Mouse (Mus musculus) adrenal gland, adult 2 months (tissue): ENCODE data around the gene Kcnk3. TPM values are rescaled to one million over a fixed set of nuclear protein-coding genes. Genes with fewer than 3 reads are reported as not detected.
A peak's percentile ranks its signal among the peaks of the same experiment; 100 is the strongest.

Source experiments
- DNase-seq: peaks from one replicate; pipeline ENCODE4 v3.0.0; 2021
- polyA plus RNA-seq: library from polyadenylated mRNA; depleted of rRNA; stranded (reverse); fragments of >200 nt; gene quantifications from 2 replicates; pipeline ENCODE4 v1.2.3, GENCODE M21; 2012
- total RNA-seq, 2 experiments: library from RNA; stranded (reverse); gene quantifications; 2 replicates each; pipeline ENCODE4 v1.2.3; 2021

Kcnk3 gene
- total and polyA plus RNA-seq, 3 experiments: 1,225 to 11,313 (median 1,281) TPM

DNA sequence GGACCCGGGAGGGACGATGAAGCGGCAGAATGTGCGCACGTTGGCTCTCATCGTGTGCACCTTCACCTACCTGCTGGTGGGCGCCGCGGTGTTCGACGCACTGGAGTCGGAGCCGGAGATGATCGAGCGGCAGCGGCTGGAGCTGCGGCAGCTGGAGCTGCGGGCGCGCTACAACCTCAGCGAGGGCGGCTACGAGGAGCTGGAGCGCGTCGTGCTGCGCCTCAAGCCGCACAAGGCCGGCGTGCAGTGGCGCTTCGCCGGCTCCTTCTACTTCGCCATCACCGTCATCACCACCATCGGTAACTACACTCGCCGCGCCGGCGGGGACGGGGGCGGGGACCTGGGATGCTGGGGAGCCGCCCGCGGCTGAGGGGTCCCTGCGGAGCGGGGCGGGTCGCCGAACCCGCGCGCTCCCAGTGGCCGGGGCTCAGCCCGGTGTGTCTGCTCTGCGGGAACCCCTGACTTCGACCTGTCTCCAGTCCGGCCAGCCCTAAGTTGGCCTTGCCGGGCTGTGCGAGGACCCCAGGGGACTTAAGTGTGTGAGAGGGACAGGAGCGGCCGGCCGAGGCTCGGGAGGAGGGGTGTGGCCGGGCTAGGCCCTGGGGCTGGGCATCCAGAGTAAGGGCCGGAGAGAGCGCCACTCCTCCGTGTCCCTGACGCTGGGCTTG is 465 bp downstream of the Kcnk3 start:
- DNase-seq: peak; percentile 75

- DNase-seq: no peak
Measured at GRCm38 (mm10) chr5:30589069-30589468, 1.1 kb downstream of the Kcnk3 start.

DNA sequence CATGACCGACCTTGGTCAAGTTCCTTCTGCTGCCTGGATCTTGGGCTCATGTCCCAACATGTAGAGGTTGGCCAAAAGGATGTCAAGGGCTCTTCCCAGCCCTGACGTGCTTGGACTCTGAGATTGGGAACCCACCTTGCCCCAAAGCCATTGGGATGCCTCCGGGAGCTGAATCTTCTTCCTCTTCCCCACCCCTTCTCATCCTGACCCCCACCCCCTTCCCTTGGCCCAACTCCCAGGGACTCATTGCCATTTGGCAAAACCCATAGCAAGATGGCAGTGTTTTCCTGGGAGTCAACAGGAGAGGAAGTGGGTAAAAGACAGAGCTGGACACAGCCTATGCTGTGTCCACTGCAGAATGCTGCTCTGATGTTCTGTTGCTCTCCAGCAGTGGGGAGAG is 1.6 kb downstream of the Kcnk3 start:
- DNase-seq: peak; percentile 84

- DNase-seq: peak; percentile 34
Measured at GRCm38 (mm10) chr5:30590231-30590630, 2.3 kb downstream of the Kcnk3 start.

- peak; percentile 89 for DNase-seq
Measured at GRCm38 (mm10) chr5:30591205-30591731, 3.3 kb downstream of the Kcnk3 start.

- DNase-seq: peak; percentile 26
Measured at GRCm38 (mm10) chr5:30591786-30592185, 3.8 kb downstream of the Kcnk3 start.

- DNase-seq: peak; percentile 85
Measured at GRCm38 (mm10) chr5:30592279-30592980, 4.5 kb downstream of the Kcnk3 start.

- DNase-seq: no peak
Measured at GRCm38 (mm10) chr5:30593360-30593759, 5.4 kb downstream of the Kcnk3 start.

- peak; percentile 83 for DNase-seq
Measured at GRCm38 (mm10) chr5:30593811-30594504, 6.0 kb downstream of the Kcnk3 start.

DNA sequence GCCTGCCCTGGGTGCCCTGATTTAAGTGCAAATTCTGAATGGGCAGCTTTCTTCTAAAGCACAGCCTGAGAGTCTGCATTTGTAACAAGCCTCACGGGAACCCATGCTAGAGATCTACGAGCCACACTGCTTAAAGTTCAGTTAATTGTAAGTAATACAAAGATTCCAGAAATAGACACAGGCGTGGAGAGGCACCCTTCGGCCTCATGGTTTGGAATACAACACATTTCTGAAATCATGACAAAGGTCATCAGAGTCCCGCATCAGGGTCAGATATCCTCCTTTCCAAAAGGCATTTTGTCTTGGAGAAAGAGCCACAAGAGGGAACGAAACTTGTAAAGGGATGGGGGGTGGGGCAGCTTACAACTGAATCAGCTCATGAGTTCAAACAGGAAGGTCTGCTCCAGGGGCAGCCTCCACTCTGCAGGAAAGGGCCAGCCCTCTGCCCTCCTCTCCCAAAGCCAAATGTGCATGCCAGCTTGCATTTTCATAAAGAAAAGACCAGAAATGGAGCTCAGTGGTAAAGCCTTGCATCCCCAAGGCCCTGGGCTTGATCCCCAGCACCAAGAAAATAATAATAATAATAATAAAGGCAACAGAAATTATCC is 7.1 kb downstream of the Kcnk3 start:
- DNase-seq: peak; percentile 62

DNA sequence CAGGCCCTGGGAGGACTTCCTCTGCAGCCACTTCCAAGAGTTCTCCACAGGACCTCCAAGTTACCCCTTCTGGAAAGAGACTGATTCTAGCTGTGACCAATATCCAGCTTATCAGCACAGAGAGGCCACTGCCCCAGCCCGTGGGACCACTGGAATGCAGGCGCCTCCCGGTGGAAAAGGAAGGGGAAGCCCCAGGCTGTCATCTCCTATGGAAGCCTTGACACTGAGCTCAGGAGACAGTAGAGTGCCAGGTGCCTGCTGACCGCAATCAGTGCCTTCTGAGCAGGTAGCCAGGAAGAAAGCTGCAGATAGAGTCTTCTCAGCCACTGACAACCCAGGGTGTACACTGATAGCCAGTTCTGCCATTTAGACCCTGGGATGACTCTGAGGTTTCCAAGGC is 13.4 kb downstream of the Kcnk3 start:
- no peak for DNase-seq

GRCm38 (mm10) chr5:30603255-30603654 is 15.3 kb downstream of the Kcnk3 start:
- no peak for DNase-seq

DNA sequence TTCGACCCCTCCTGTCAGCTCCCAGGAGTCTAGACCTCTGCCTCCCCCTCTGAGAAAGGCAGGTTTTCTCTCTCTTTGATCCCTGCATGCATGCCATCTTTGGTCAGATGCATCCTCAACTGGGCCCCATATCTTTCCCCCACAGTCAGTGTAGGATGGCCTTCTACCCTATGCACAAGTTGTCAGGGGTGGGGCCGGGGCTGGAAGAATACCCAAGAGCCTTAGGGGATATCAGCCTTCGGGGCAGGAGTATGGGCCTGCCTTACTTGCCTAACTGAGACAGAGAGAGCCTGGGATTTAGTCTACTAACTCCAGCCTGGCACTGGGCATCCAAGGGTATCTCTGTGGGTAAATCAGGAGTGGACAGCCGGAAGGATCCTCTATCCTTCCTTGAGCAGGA is 16.0 kb downstream of the Kcnk3 start:
- DNase-seq: no peak

GRCm38 (mm10) chr5:30604769-30605188 is 16.8 kb downstream of the Kcnk3 start:
- peak; percentile 88 for DNase-seq

DNA sequence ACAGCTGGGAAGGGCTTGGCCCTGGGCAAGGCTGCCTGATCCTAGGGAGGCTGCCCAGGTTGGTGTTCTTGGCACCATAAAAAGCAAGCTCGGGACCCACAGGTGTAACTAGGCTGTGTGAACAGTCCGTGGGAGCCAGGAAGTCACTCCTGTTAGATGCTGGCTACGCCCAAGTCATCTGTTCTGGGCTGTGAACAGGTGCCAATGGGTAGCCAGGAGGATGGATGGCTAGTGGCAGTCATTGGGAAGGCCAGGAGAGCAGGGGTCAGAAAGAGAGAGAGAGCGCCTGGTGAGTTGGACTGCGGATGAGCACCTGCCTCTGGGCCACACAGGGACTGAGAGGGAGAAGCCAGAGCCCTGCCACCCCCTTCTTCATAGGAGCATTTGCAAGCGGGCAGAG is 17.7 kb downstream of the Kcnk3 start:
- DNase-seq: no peak

- DNase-seq: peak; percentile 75
Measured at GRCm38 (mm10) chr5:30606424-30607073, 18.6 kb downstream of the Kcnk3 start.

- no peak for DNase-seq
Measured at GRCm38 (mm10) chr5:30609094-30609493, 21.1 kb downstream of the Kcnk3 start.

DNA sequence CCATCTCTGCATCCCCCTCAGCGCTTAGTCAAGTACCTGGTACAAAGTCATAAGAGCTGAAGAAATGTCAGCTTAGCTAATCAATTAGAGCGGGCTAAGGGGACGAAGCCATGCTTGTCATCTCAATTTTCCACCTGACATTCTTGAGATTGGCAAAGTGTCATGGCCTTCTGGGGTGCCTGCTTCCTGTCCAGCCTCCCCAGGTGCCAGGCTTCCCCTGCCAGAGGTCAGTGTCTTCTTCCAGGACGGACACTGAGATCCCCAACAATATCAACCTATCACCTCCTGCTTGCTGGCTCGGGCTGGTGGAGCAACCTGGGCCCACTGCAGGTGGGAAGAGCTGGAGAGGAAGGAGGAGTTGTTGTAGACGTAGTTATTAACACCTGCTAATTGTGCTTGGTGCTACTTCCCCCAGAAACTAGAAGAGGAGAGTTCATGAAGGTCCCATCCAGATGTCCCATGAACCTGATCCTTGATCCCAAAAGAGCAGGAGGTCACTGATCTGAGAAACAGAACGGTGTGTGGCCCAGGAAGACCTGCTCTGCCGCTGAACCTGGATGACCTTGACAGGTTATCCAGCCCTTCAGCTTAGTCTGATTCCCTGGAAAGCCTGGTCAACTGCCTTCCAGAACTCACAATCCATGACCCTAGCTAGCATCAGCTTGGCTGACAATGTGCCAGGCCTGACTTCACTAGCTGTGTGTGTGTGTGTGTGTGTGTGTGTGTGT is 22.1 kb downstream of the Kcnk3 start:
- no peak for DNase-seq

- DNase-seq: no peak
Measured at GRCm38 (mm10) chr5:30611091-30611490, 23.1 kb downstream of the Kcnk3 start.

GRCm38 (mm10) chr5:30611689-30612088 is 23.7 kb downstream of the Kcnk3 start:
- DNase-seq: no peak

DNA sequence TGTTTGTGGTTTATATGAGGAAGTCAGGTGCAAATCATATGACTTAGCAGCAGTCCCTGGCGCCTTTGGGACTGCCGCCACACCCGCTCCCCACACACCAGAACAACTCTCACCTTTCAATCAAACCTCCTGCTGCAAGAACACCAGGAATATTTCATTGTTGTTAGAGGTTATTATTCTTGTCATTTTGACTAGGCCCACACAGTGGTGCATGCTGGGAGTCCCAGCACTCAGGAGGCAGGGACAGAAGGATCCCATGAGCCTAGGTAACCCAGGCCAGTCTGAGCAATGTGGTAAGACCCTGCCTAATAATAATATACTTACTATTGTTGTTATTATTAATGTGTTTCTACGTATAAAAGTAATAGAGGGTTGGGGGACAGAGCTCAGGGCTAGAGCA is 24.6 kb downstream of the Kcnk3 start:
- no peak for DNase-seq
